Mouse (Mus musculus) cerebral cortex, adult 2 months (tissue): Measurements from ENCODE around the gene Gm20696.

ENCODE experiments used
- WGBS: fragments of 180-500 bp; shearing (Covaris S2); methylation state at CpG from one replicate; pipeline ENCODE4 v1.1.7; 2018; 5-methylcytosine and 5-hydroxymethylcytosine counted together

Gene Gm20696

GRCm38 (mm10) chr6:99368118-99368753, 298.4 kb downstream of the Gm20696 start:
- 74% methylated on average over 4 of the region's 4 CpGs for WGBS

DNA sequence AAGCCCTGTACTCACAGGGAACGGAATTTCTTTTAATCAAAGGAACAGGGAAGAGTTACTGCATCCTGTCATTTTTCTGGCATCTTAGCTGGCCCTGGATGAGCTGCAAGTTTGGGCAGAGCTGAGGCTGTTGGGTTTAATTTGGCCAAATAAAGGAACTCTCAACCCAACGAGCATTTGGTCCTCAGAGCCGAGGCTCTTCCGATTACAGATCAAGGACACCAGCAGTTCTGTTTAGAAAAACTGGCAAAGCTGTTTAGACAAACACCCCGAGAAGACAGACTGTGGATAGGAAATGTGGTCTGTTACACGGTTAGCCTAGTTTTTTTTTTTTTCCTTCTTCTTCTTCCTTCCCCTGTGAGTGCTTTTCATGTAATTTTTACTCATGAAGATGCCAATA, 302.1 kb downstream of the Gm20696 start:
- 31% methylated on average over 6 of the region's 6 CpGs for WGBS

DNA sequence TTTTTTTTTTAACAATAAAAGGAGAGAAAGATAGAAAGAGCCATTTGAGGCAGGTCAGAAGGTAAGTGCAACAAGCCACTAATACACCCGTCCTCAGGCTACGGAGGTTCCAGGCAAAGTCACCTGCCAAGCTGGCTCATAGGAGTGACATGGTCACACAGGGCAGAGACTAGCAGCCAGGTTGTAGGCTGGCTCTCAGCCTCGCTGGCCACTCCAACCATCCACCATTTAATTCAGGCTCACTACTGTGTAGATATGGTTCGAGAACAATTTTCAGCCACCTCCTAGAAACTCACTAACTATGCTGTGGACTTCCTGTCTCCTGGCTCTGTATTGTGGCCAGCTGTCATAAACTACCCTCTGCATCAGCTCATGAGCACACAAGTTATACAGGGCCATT, 306.0 kb downstream of the Gm20696 start:
- 85% methylated on average over 4 of the region's 4 CpGs for WGBS

GRCm38 (mm10) chr6:99359765-99360499, 306.7 kb downstream of the Gm20696 start:
- 76% methylated on average over 6 of the region's 6 CpGs for WGBS

DNA sequence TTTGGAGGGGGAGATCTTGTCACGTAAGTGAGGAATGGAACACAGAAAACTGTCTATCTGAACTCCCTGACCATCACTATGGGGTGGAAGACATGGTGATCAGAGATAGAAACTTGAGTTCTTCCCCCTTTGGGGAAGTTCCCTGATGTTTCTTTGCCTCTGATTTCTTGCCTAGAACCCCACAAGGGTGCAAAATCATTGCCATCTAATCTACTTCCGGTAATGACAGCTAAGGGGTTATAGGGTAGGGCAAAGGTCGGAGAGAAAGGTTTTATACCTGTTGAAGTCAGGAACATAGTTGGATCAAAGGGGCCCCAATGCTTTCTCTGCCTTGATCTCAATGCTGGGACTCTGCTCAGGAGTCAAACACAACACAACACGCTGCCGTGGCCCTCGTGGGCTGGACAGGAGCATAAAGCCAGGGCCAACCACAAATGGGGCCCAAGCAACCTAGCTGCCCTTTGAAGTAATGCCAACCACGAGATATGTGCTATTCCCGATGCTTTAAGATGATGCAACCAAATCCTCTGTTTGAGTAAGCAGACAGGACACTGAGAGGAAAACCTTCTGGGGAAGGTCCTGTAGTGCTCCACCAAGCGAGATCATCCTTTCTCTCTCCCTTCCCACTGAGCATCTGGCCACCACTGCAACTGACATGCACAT, 307.4 kb downstream of the Gm20696 start:
- 79% methylated on average over 9 of the region's 9 CpGs for WGBS

DNA sequence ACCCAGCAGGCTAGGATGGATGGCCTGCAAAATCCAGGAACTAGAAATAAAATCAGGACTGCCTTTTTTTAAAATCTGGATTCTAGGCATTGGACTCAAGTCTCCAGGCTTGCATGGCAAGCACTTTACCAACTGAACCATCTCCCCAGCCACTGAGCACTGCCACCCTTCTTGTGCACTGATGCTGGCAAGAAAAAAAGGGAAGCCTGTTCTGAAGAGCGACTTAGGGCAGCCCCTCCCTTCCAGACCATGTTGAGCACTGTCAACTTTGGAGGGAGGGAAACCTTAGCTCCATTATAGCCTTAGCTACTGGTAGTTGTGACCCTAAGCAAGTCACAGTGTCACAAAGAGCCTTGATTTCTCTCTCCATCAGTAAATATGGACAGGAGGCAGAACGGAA, 308.7 kb downstream of the Gm20696 start:
- 84% methylated on average over 2 of the region's 2 CpGs for WGBS

DNA sequence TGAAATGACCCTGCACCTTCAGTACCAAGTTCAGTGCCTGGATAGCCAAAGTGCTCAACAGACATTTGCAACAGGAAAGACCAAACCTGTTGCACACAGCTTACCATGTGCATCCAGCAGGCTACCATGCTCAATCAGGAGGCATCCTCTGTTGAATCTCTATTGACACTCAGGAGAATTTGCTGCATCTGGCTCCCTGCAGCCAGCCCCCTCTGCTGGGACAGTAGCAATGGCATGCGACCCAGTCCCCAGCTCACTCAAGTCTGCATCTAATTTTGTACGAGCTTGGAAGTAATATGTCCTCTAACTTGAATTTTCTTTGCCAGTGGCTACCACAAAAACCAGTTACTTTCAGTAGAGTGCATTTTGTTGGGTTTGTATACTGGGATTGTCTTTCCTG, 312.3 kb downstream of the Gm20696 start:
- 59% methylated on average over 2 of the region's 2 CpGs for whole genome bisulfite sequencing

- 57% methylated on average over 2 of the region's 2 CpGs for WGBS
Measured at GRCm38 (mm10) chr6:99353441-99353840, 313.2 kb downstream of the Gm20696 start.

GRCm38 (mm10) chr6:99350566-99350965, 316.0 kb downstream of the Gm20696 start:
- WGBS: 89% methylated on average over 3 of the region's 3 CpGs

GRCm38 (mm10) chr6:99350156-99350555, 316.4 kb downstream of the Gm20696 start:
- WGBS: 90% methylated on average over 5 of the region's 5 CpGs

DNA sequence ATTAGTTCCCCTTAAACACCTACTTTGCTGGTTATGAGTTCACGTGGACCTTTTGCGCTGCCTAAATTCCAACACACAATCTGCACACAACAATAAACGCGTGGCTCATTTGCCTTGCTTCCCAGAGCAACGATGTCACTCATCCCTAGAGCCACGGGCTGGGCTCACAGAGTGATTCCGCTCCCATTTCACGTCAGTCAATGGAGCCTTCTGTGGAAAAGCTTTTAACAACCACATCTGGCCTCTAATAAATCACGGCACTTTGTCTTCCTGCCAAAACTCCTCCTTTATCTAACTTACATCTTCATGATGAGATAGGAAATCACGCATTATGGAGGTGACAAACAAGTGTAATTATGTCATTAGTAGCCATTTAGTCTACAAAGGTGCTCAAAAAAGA, 318.8 kb downstream of the Gm20696 start:
- 55% methylated on average over 10 of the region's 10 CpGs for WGBS

DNA sequence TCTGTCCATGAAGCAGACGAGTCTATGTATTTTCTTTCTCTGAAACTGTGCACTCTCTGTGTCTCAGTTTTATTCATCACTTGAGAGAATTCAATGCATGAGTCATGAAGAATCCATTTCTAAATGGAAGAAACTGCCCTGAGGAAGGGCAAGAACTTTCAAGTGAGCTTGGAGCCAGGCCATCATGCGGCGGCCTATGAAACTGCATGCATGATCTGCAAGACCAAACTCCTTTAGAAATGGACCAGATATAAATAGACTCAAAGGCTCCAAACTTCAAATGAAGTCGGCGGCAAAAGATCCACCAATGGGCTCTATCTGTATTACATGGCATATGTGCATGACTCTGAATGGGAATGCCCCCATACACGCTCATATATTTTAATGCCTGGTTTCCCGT, 321.6 kb downstream of the Gm20696 start:
- WGBS: 89% methylated on average over 7 of the region's 7 CpGs

GRCm38 (mm10) chr6:99344357-99344756, 322.2 kb downstream of the Gm20696 start:
- WGBS: 67% methylated on average over 3 of the region's 3 CpGs

DNA sequence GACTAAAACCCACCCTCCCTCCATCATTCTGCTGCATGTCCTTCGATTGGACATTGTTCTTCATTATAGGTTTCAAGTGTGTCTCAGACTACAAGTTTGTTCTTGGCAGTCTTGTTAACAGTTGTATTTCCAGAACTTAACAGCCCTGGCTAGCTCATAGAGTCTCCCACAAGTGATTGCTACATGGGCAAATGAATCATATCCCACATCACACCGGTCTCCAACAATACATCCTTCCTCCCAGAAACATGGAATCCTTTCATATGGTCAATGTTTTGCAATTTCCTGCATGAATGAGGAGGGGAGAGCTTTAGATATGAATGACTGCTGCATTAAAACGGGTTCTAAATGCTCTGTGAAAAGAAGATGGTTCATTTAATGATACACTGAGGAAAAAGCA, 322.8 kb downstream of the Gm20696 start:
- 75% methylated on average over 3 of the region's 3 CpGs for WGBS

GRCm38 (mm10) chr6:99342416-99342815, 324.2 kb downstream of the Gm20696 start:
- WGBS: 95% methylated on average over 3 of the region's 3 CpGs

DNA sequence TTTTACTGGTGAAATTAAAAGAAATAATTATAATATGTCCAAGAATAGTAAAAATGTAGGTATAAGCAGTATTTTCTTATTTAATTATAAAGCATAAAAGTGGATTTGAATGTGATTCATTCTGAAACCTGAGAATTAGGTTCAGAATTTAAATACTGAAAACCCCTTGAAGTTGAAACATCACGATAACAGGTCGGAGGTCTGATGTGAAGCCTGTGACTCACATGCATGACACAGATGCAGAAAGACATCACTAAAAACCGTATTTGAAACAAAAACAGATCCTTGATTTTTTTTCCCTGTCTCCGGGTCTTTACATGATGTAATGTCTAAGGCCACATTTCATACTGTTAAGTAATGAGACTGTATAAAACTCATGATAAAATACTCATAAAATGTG, 325.7 kb downstream of the Gm20696 start:
- WGBS: 88% methylated on average over 4 of the region's 4 CpGs

DNA sequence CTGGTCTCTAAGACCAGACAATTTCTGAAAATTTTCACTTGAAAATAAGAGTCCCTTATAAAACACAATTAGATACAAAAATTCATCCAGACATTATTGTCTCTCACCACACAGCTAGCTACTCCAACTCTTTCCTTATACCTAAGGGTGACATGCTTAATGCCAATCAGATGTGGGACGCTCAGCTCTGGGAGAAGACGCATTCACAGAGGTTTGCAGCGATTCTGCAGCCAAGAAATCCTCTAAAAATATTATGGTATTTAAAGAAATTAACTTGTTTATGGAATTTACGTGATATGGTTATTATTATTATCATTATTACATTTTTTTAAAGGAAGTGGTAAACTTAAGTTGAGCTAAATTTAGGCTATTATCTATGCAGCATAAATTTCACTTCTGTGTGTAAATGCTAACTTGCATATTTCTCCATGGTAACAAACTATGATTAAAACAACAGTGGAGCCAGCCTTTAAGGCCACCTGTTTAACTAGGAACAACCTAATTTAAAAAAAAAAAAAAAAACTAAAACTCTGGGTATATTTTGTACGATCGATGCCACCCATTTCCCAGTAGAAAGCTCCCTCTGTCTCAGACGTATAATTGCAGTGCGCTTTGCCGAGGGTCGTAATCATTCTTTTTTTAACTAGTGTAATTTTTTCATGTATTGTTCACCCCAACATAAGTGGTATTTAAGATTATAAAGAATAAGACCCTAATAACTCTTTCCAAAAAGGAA, 326.4 kb downstream of the Gm20696 start:
- WGBS: 69% methylated on average over 10 of the region's 10 CpGs

DNA sequence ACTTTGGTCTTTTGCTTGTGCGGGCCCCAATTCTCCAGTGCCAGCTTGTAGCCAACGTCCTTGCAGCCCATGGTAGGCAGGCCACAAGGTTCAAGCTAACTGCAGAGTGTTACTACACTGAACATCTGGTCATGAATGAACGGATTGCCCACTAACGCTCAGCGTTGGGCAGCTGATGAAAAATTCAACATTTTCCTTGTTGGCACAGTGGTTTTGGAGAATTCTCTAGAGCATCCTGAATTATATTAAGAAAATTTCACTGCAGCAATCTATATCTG, 327.3 kb downstream of the Gm20696 start:
- 47% methylated on average over 5 of the region's 5 CpGs for WGBS

GRCm38 (mm10) chr6:99338593-99339342, 327.8 kb downstream of the Gm20696 start:
- 59% methylated on average over 9 of the region's 9 CpGs for WGBS

- WGBS: 59% methylated on average over 3 of the region's 3 CpGs
Measured at GRCm38 (mm10) chr6:99338174-99338573, 328.4 kb downstream of the Gm20696 start.

GRCm38 (mm10) chr6:99337575-99337974, 329.0 kb downstream of the Gm20696 start:
- 45% methylated on average over 6 of the region's 6 CpGs for WGBS

DNA sequence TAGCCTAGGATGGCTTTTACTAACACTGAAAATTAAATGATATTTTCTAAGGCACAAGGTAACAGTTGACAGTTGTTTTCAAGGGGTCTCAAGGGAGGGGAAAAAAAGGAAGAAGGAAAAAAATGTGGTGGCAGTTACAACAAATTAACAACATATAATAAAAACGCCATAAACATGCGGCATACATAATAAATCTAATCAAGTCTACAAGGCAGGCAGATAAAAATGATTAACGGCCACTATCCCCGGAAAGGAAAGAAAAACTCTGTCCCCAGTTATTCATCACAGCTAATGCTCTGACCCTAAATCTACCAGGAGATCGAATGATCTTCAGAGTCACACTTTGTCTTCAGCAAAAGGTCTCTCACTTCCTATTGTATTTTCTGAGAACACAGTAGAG, 330.4 kb downstream of the Gm20696 start:
- 88% methylated on average over 5 of the region's 5 CpGs for WGBS
